Mouse (Mus musculus) intestine, embryonic 14.5 days (tissue): ENCODE data around the gene Mgat4a. TPM values are rescaled to one million over a fixed set of nuclear protein-coding genes. Genes with fewer than 3 reads are reported as not detected.
"Not testable (repeated sequence)": the region's sequence is repeated elsewhere in the genome, so short reads cannot be mapped to it uniquely, and the experiment has no call there.

Experiments
- ATAC-seq: fragments of 200-750 bp; cut with Nextera tagmentation; replicated peaks from 2 replicates; pipeline ENCODE4 v1.8.0; 2017; ENCODE audit warnings: low read depth, moderate number of reproducible peaks, moderate TSS enrichment, moderate library complexity; ENCODE audit not compliant: low FRiP score, low TSS enrichment
- DNase-seq: peaks from one replicate; pipeline ENCODE4 v3.0.0-alpha.2; 2018; ENCODE audit warnings: low spot score
- H3K27ac ChIP-seq: fragments of 300-500 bp; sonication (generic); 2 replicates; pipeline ENCODE4 v1.5.1; 2014; ENCODE audit warnings: low read depth, mild to moderate bottlenecking, control low read depth
- H3K27me3 ChIP-seq: fragments of 300-500 bp; sonication (generic); replicated peaks from 2 replicates; pipeline ENCODE4 v1.6.1; 2014; ENCODE audit warnings: low read length, control low read depth; ENCODE audit not compliant: control insufficient read depth, insufficient read depth
- H3K36me3 ChIP-seq: fragments of 300-500 bp; sonication (generic); 2 replicates; pipeline ENCODE4 v1.6.1; 2014; ENCODE audit warnings: low read length, control low read depth; ENCODE audit not compliant: control insufficient read depth, insufficient read depth
- H3K4me1 ChIP-seq: fragments of 300-500 bp; sonication (generic); replicated peaks from 2 replicates; pipeline ENCODE4 v1.6.1; 2014; ENCODE audit warnings: low read length, control low read depth, mixed read lengths; ENCODE audit not compliant: control insufficient read depth, insufficient read depth
- H3K4me2 ChIP-seq: fragments of 300-500 bp; sonication (generic); 2 replicates; pipeline ENCODE4 v1.6.1; 2014; ENCODE audit warnings: low read length
- H3K4me3 ChIP-seq: fragments of 300-500 bp; sonication (generic); 2 replicates; pipeline ENCODE4 v1.5.1; 2014; ENCODE audit warnings: low read depth, low read length, control low read depth, mixed read lengths
- H3K9ac ChIP-seq: fragments of 300-500 bp; sonication (generic); 2 replicates; pipeline ENCODE4 v1.6.1; 2014; ENCODE audit warnings: mild to moderate bottlenecking, low read length
- H3K9me3 ChIP-seq: fragments of 300-500 bp; sonication (generic); 2 replicates; pipeline ENCODE4 v1.6.1; 2016; ENCODE audit warnings: low read length, control low read depth; ENCODE audit not compliant: control insufficient read depth
- WGBS: fragments of 180-500 bp; shearing (Covaris S2); extraction: QIAGEN DNeasy Blood & Tissue Kit; methylation state at CpG from one replicate; pipeline ENCODE4 v1.1.7; 2014; 5-methylcytosine and 5-hydroxymethylcytosine counted together
- polyA plus RNA-seq: library from polyadenylated mRNA; unstranded; fragments of >200 nt; fragmentation: Nextera tagmentation; extraction: Ambion mirVana; gene quantifications from 2 replicates; pipeline ENCODE4 v1.2.1, GENCODE M21; 2014

Gene Mgat4a
- polyA plus RNA-seq, 1 experiment from 2014 or later = 34.6 TPM

DNA sequence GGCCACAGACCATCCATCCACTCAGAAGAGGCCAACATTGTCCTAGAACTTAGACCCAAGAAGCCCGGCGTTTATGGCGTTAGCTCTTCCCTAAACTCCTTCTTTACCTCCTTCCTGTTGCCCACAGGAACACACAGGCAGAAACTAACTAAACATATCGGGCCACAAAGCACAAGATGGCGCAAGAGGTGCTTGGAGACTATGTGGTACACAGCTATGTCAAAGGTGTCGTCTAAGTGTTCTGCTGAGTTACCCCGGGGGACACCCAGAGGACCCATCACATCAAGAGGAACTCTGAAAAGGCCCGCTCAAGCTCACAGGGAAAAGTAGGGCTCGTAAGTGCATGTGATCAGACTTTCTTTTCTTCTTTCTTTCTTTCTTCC lies 35.5 kb downstream of the Mgat4a start:
- no peaks in the 10 kb centered on the region for H3K9me3 ChIP-seq
- H3K27me3 ChIP-seq = no peaks in the 10 kb centered on the region
- WGBS = 80% methylated on average over 9 of the region's 9 CpGs
- H3K4me1 ChIP-seq = peaks cover 28% of the 10 kb centered on the region
- ATAC-seq (no peak), DNase-seq (no peak)
- H3K4me3 ChIP-seq = no peak overlapping the region
- peak overlapping the region; percentile 74 for H3K27ac ChIP-seq
- H3K36me3 ChIP-seq = no peaks in the 10 kb centered on the region
- no peak overlapping the region for H3K4me2 ChIP-seq
- H3K9ac ChIP-seq = no peak overlapping the region

- DNase-seq = no peak
- ATAC-seq = no peak
Measured at GRCm38 (mm10) chr1:37504716-37505347, 36.0 kb downstream of the Mgat4a start.

DNA sequence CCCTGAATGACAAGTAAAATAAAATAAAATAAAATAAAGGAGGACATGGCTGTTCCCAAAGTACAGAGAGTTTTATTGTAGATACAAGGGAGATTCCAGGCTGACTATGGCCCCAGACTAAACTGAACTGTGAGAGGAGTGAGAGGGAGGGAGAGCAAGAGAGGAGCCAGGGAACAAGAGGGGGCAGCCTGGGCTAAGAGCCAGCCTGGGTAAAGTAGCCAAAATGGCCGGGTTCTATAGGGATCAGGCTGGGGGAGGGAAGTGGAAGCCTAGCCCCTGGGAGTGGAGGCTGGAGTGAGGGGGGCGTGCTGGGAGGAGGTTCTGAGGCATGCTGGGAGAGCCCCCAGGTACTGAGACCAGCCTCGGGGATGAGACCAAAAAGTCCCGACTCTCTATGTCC lies 37.2 kb downstream of the Mgat4a start:
- Histone ChIP-seq H3K36me3 (no peaks in the 10 kb centered on the region), H3K27ac (no peak overlapping the region), H3K9me3 (no peaks in the 10 kb centered on the region), H3K9ac (no peak overlapping the region), H3K4me3 (no peak overlapping the region), H3K4me1 (peaks cover 28% of the 10 kb centered on the region), H3K4me2 (no peak overlapping the region), H3K27me3 (no peaks in the 10 kb centered on the region)
- ATAC-seq (no peak), DNase-seq (no peak)
- 57% methylated on average over 4 of the region's 4 CpGs for WGBS

More at GRCm38 (mm10) chr1:37504716-37505347, 36.0 kb downstream of the Mgat4a start:
- Histone ChIP-seq H3K27me3 (no peaks in the 10 kb centered on the region), H3K4me2 (no peak overlapping the region), H3K4me3 (no peak overlapping the region), H3K36me3 (no peaks in the 10 kb centered on the region), H3K9me3 (no peaks in the 10 kb centered on the region), H3K27ac (peak overlapping the region; percentile 74), H3K9ac (no peak overlapping the region), H3K4me1 (peaks cover 28% of the 10 kb centered on the region)
- WGBS = 38% methylated on average over 10 of the region's 10 CpGs

DNA sequence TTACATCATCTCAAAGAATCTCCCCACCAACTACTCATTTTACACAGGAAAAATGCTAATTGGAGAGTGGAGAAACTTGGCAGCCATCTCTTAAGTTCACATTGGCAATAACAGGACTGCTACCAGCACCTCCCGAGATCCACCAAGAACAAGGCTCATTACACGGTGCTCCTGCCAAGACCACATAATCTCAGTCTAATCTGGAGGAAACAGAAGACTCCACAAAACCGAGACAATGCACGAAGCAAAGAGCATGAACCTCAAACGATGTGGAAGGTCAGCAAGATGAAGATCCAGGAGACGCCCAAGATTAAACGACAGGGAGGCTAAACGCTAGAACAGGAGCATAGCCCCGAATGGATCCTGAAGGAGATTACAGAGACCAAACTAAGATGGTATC lies 38.5 kb downstream of the Mgat4a start:
- H3K4me3 ChIP-seq = no peak overlapping the region
- 85% methylated on average over 9 of the region's 9 CpGs for WGBS
- H3K4me1 ChIP-seq = peaks cover 28% of the 10 kb centered on the region
- DNase-seq (no peak), ATAC-seq (no peak)
- no peak overlapping the region for H3K9ac ChIP-seq
- no peaks in the 10 kb centered on the region for H3K9me3 ChIP-seq
- H3K4me2 ChIP-seq = no peak overlapping the region
- H3K36me3 ChIP-seq = no peaks in the 10 kb centered on the region; the same call in 1 of the 2 replicates
- no peaks in the 10 kb centered on the region for H3K27me3 ChIP-seq
- H3K27ac ChIP-seq = no peak overlapping the region

GRCm38 (mm10) chr1:37500723-37501122 lies 40.1 kb downstream of the Mgat4a start:
- H3K4me3 ChIP-seq = no peak overlapping the region
- H3K36me3 ChIP-seq = peaks cover 9% of the 10 kb centered on the region
- no peaks in the 10 kb centered on the region for H3K9me3 ChIP-seq
- H3K27me3 ChIP-seq = no peaks in the 10 kb centered on the region
- no peak overlapping the region for H3K4me2 ChIP-seq
- H3K4me1 ChIP-seq = peaks cover 28% of the 10 kb centered on the region
- H3K27ac ChIP-seq = no peak overlapping the region
- WGBS = 32% methylated on average over 8 of the region's 8 CpGs
- no peak overlapping the region for H3K9ac ChIP-seq
- DNase-seq (no peak), ATAC-seq (no peak)

DNA sequence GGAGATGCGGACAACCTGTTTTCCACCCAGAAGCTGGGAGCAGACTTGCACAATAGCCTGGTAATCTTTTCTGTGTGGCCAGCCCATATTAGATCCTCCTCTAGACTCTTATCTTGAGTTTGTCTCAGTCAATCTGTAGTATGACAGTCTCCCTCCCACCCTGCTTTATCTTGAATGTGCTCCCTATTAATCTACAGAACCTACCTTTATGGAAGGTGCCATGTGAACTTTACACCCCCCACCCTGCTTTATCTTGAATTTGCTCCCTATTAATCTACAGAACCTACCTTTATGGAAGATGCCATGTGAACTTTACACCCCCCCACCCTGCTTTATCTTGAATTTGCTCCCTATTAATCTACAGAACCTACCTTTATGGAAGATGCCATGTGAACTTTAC lies 41.4 kb downstream of the Mgat4a start:
- not testable (repeated sequence) for DNase-seq, H3K9ac ChIP-seq, H3K36me3 ChIP-seq, H3K27ac ChIP-seq, H3K27me3 ChIP-seq, H3K9me3 ChIP-seq, H3K4me3 ChIP-seq, H3K4me2 ChIP-seq
- H3K4me1 ChIP-seq = peaks cover 17% of the 10 kb centered on the region
- ATAC-seq = peak; percentile 85
- WGBS = 81% methylated on average over 1 of the region's 1 CpGs

DNA sequence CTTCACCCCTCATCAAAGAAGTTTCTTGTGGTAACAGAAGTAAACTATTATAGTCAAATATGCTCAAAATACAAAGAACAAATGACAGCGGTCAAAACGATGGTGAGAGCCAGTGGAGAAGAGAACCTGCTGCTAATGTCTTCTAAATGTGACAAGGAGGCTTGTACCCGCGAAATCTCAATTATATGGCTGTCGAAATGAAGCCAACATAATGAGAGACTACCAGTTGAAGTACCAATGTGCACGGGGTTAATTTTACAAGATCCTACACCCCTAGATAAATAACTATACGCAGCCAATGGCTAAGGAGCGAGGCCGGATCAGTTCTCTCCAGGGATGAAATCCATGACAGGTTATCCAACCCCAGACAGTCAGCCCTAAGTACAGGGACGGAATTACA lies 41.9 kb downstream of the Mgat4a start:
- WGBS = 72% methylated on average over 10 of the region's 10 CpGs
- ATAC-seq = peak; percentile 17; the same call in 1 of the 2 replicates
- Histone ChIP-seq H3K4me3 (no peak overlapping the region), H3K27me3 (no peaks in the 10 kb centered on the region), H3K36me3 (peaks cover 9% of the 10 kb centered on the region), H3K9me3 (no peaks in the 10 kb centered on the region), H3K4me1 (peaks cover 15% of the 10 kb centered on the region), H3K27ac (no peak overlapping the region), H3K9ac (no peak overlapping the region), H3K4me2 (no peak overlapping the region)
- no peak for DNase-seq

GRCm38 (mm10) chr1:37496591-37497280 lies 44.1 kb downstream of the Mgat4a start:
- Histone ChIP-seq H3K9me3 (no peaks in the 10 kb centered on the region), H3K4me3 (no peak overlapping the region), H3K9ac (no peak overlapping the region), H3K27ac (no peak overlapping the region), H3K36me3 (peaks cover 9% of the 10 kb centered on the region), H3K27me3 (no peaks in the 10 kb centered on the region), H3K4me1 (peaks cover 11% of the 10 kb centered on the region), H3K4me2 (no peak overlapping the region)
- 71% methylated on average over 11 of the region's 11 CpGs for WGBS
- no peak for ATAC-seq
- no peak for DNase-seq
